ENCODE assay signal across 8 mouse cellular contexts in the genomic region with DNA sequence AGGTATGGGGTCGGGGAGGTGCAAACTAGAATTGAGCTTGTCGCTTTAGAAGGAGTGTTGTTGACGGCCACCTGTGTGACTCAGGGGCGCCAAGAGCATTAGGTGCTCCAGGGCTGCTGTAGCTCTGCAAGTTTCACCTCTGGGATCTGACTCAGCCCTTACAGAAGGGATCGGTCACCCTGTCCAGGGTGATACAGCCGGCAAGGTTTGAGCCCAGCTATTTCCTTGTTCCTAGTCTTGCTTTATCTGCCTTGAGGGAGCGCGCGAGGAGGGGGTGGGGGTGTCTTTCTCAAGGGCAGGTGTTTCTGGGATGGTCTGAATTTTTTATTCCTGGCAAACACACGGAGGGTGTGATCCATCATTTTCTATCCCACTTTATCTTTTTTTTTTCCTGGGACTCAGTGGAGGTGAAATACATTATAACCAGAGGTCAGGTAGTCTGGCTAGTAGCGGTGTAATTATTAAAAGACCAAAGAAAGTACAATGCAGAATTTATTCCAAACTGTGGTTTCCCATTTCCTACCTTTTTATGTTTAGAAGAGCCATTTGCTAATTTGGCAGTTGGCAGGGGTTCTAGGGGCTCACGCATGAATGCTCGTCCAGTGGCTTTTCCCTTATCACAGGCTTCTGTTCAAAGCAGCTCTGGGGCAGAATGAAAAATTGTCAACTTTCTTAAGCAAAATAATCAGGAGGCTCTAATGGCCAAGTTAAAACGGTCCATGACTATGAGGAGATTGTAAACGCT. TPM values are rescaled to one million over a fixed set of nuclear protein-coding genes. Genes with fewer than 3 reads are reported as not detected.
DNase-seq lines count a peak whose midpoint lies in the region; ATAC-seq and TF ChIP-seq lines count a peak whose summit lies in the region.

No protein-coding gene starts in this region.

- H3K9ac ChIP-seq in heart, postnatal 0 days (replicated peaks; ENCODE audit: low read depth, low read length): peak overlapping the region; percentile 55
- peak overlapping the region; percentile 60 for H3K9ac ChIP-seq in limb, embryonic 13.5 days
- peak overlapping the region; percentile 54 for H3K9ac ChIP-seq in neural tube, embryonic 14.5 days (replicated peaks; ENCODE audit: low read depth, low read length)

- 19% methylated on average over 15 of the region's 15 CpGs for WGBS in heart, postnatal 0 days
- 9% methylated on average over 15 of the region's 15 CpGs for WGBS in limb, embryonic 13.5 days
- 5% methylated on average over 15 of the region's 15 CpGs for WGBS in neural tube, embryonic 14.5 days

- H3K36me3 ChIP-seq in heart, postnatal 0 days (replicated peaks; ENCODE audit: control insufficient read depth, insufficient read depth, low read length): no peaks in the 10 kb centered on the region
- H3K36me3 ChIP-seq in limb, embryonic 13.5 days: no peaks in the 10 kb centered on the region
- H3K36me3 ChIP-seq in neural tube, embryonic 14.5 days (ENCODE audit: control insufficient read depth, insufficient read depth, low read length): no peaks in the 10 kb centered on the region

- peak overlapping the region; percentile 75 for H3K4me3 ChIP-seq in heart, postnatal 0 days (ENCODE audit: low read depth, low read length)
- peak overlapping the region; percentile 67 for H3K4me3 ChIP-seq in limb, embryonic 13.5 days
- peak overlapping the region; percentile 59 for H3K4me3 ChIP-seq in neural tube, embryonic 14.5 days (ENCODE audit: low read depth, low read length)

- H3K4me2 ChIP-seq in heart, postnatal 0 days (ENCODE audit: low read depth, low read length): peak overlapping the region; percentile 99
- peak overlapping the region; percentile 89 for H3K4me2 ChIP-seq in limb, embryonic 13.5 days (replicated peaks)
- peak overlapping the region; percentile 98 for H3K4me2 ChIP-seq in neural tube, embryonic 14.5 days (ENCODE audit: low read depth, low read length)

- H3K9me3 ChIP-seq in heart, postnatal 0 days (replicated peaks; ENCODE audit: control insufficient read depth, low read length): no peaks in the 10 kb centered on the region
- no peaks in the 10 kb centered on the region for H3K9me3 ChIP-seq in limb, embryonic 13.5 days
- no peaks in the 10 kb centered on the region for H3K9me3 ChIP-seq in neural tube, embryonic 14.5 days (ENCODE audit: control insufficient read depth, low read length)

- peak; percentile 47; the same call in 1 of the 2 replicates for ATAC-seq in heart, postnatal 0 days (ENCODE audit: insufficient read depth, low read depth)
- ATAC-seq in limb, embryonic 13.5 days (ENCODE audit: low FRiP score, low read depth): no peak
- ATAC-seq in neural tube, embryonic 14.5 days (ENCODE audit: low read depth): peak; percentile 16

- no peak for TF ChIP-seq CTCF in heart, postnatal 0 days (IDR thresholded peaks at IDR 0.05; ENCODE audit: low read depth)

- DNase-seq in gastrocnemius, adult 18-20 months (ENCODE audit: low spot score): peak; percentile 17
- no peak for DNase-seq in gastrocnemius, postnatal 25 days
- peak; percentile 26 for DNase-seq in ES-CJ7 (ENCODE audit: low read depth, low spot score)
- no peak for DNase-seq in heart, postnatal 0 days (ENCODE audit: low spot score)
- no peak for DNase-seq in adrenal gland, postnatal 36 days
- no peak for DNase-seq in right cerebral cortex, postnatal 14 days

- H3K27me3 ChIP-seq in heart, postnatal 0 days (ENCODE audit: control insufficient read depth, insufficient read depth, low read length): peaks cover 12% of the 10 kb centered on the region; the same call in 1 of the 2 replicates
- H3K27me3 ChIP-seq in limb, embryonic 13.5 days: peaks cover 49% of the 10 kb centered on the region
- H3K27me3 ChIP-seq in neural tube, embryonic 14.5 days (ENCODE audit: control insufficient read depth, insufficient read depth, low read length): peaks cover 3% of the 10 kb centered on the region; the same call in 1 of the 2 replicates

- H3K4me1 ChIP-seq in heart, postnatal 0 days (ENCODE audit: control insufficient read depth, insufficient read depth): no peaks in the 10 kb centered on the region
- peaks cover 10% of the 10 kb centered on the region for H3K4me1 ChIP-seq in limb, embryonic 13.5 days
- 0 out of 2 replicates have a peak, but pooled peaks cover 3% of the 10 kb centered on the region for H3K4me1 ChIP-seq in neural tube, embryonic 14.5 days (ENCODE audit: control insufficient read depth, insufficient read depth, low read length)

- H3K27ac ChIP-seq in heart, postnatal 0 days (ENCODE audit: low read depth): no peak overlapping the region
- no peak overlapping the region for H3K27ac ChIP-seq in limb, embryonic 13.5 days
- H3K27ac ChIP-seq in neural tube, embryonic 14.5 days (ENCODE audit: low read depth, low read length): no peak overlapping the region

- TF ChIP-seq EP300 in heart, postnatal 0 days (IDR thresholded peaks at IDR 0.05; ENCODE audit: low read depth): no peak

RNA-seq across cellular contexts. Expression of a gene that starts 0.9 kb away (rescaled TPM):
- total RNA-seq in gastrocnemius, adult 18-20 months (2021): 10 to 100 TPM in 1 of 2 experiments, 1 to 10 TPM in 1; 9.9 to 10.3 TPM
- 10 to 100 TPM in 1 of 2 experiments, 1 to 10 TPM in 1; 7.1 to 15.6 TPM for total RNA-seq in gastrocnemius, postnatal 25 days (2021)
- 2.7 and 10.6 TPM in 2 replicates for total RNA-seq in heart, postnatal 0 days (2014; rRNA removed; ENCODE audit: low replicate concordance)
- polyA plus RNA-seq in heart, postnatal 0 days (2015; fragmentation: Nextera tagmentation; extraction: Ambion mirVana): 0.61 and 0.67 TPM in 2 replicates
- 3.9 and 4.4 TPM in 2 replicates for polyA plus RNA-seq in limb, embryonic 13.5 days (2015; fragmentation: Nextera tagmentation; extraction: Ambion mirVana)
- 6.7 and 7.0 TPM in 2 replicates for polyA plus RNA-seq in neural tube, embryonic 14.5 days (2014; fragmentation: Nextera tagmentation; extraction: Ambion mirVana)
- 1 to 10 TPM; 5.9 to 7.5 TPM for total RNA-seq in adrenal gland, postnatal 36 days (2021)

Comparison
In these comparisons a context has a peak if more than half of its experiments do, and no peak if none do; other contexts are left out.
1. DNase-seq: peak in gastrocnemius, adult 18-20 months (single experiment) and ES-CJ7 (single experiment); none in gastrocnemius, postnatal 25 days (single experiment), heart, postnatal 0 days (single experiment), adrenal gland, postnatal 36 days (0 of 2) and right cerebral cortex, postnatal 14 days (single experiment).
2. Peak in every context shown above with its lines, with median percentiles within 50 percentile points of each other: H3K4me2 ChIP-seq, H3K4me3 ChIP-seq and H3K9ac ChIP-seq.